Mouse (Mus musculus) embryonic facial prominence, embryonic 15.5 days (tissue): ENCODE data around the gene Sdccag8. TPM values are rescaled to one million over a fixed set of nuclear protein-coding genes. Genes with fewer than 3 reads are reported as not detected.

Experiments
- ATAC-seq: fragments of 200-750 bp; cut with Nextera tagmentation; 2 replicates; pipeline ENCODE4 v1.8.0; 2017; ENCODE audit warnings: low read depth, moderate TSS enrichment; ENCODE audit not compliant: insufficient number of reproducible peaks, low FRiP score, low TSS enrichment
- H3K27ac ChIP-seq: fragments of 300-500 bp; sonication (generic); replicated peaks from 2 replicates; pipeline ENCODE4 v1.5.1; 2015; ENCODE audit warnings: mild to moderate bottlenecking, inconsistent platforms
- H3K27me3 ChIP-seq: fragments of 300-500 bp; sonication (generic); 2 replicates; pipeline ENCODE4 v1.6.1; 2015; ENCODE audit warnings: inconsistent platforms
- H3K36me3 ChIP-seq: fragments of 300-500 bp; sonication (generic); 2 replicates; pipeline ENCODE4 v1.6.1; 2015; ENCODE audit warnings: mild to moderate bottlenecking, inconsistent platforms
- H3K4me1 ChIP-seq: fragments of 300-500 bp; sonication (generic); 2 replicates; pipeline ENCODE4 v1.6.1; 2015; ENCODE audit warnings: inconsistent platforms
- H3K4me2 ChIP-seq: fragments of 300-500 bp; sonication (generic); replicated peaks from 2 replicates; pipeline ENCODE4 v1.6.1; 2015; ENCODE audit warnings: mild to moderate bottlenecking, inconsistent platforms
- H3K4me3 ChIP-seq: fragments of 300-500 bp; sonication (generic); replicated peaks from 2 replicates; pipeline ENCODE4 v1.5.1; 2015; ENCODE audit warnings: mild to moderate bottlenecking, inconsistent platforms
- H3K9ac ChIP-seq: fragments of 300-500 bp; sonication (generic); 2 replicates; pipeline ENCODE4 v1.6.1; 2015; ENCODE audit warnings: inconsistent platforms
- H3K9me3 ChIP-seq: fragments of 300-500 bp; sonication (generic); replicated peaks from 2 replicates; pipeline ENCODE4 v1.6.1; 2016; ENCODE audit warnings: inconsistent platforms
- WGBS: fragments of 180-500 bp; shearing (Covaris S2); methylation state at CpG from one replicate; pipeline ENCODE4 v1.1.7; 2015; 5-methylcytosine and 5-hydroxymethylcytosine counted together
- polyA plus RNA-seq: library from polyadenylated mRNA; unstranded; fragments of >200 nt; fragmentation: Nextera tagmentation; extraction: Ambion mirVana; gene quantifications from 2 replicates; pipeline ENCODE4 v1.2.1, GENCODE M21; 2015

Gene Sdccag8
- polyA plus RNA-seq, 1 experiment from 2014 or later = 21.4 TPM

- no peaks in the 10 kb centered on the region for H3K27me3 ChIP-seq
Measured at GRCm38 (mm10) chr1:177014346-177014745, 199.9 kb downstream of the Sdccag8 start.

GRCm38 (mm10) chr1:177014921-177015439 lies 200.5 kb downstream of the Sdccag8 start:
- Histone ChIP-seq H3K9ac (no peak overlapping the region), H3K36me3 (no peaks in the 10 kb centered on the region; the same call in 1 of the 2 replicates), H3K27ac (peak overlapping the region; percentile 58), H3K4me1 (peaks cover 32% of the 10 kb centered on the region), H3K27me3 (no peaks in the 10 kb centered on the region), H3K4me2 (no peak overlapping the region), H3K9me3 (no peaks in the 10 kb centered on the region), H3K4me3 (no peak overlapping the region)
- peak; percentile 31; the same call in 1 of the 2 replicates for ATAC-seq
- WGBS = 44% methylated on average over 6 of the region's 6 CpGs

More at GRCm38 (mm10) chr1:177014346-177014745, 199.9 kb downstream of the Sdccag8 start:
- H3K9me3 ChIP-seq = no peaks in the 10 kb centered on the region
- H3K27ac ChIP-seq = peak overlapping the region; percentile 18
- no peaks in the 10 kb centered on the region; the same call in 1 of the 2 replicates for H3K36me3 ChIP-seq
- H3K4me1 ChIP-seq = peaks cover 32% of the 10 kb centered on the region
- H3K9ac ChIP-seq = no peak overlapping the region
- ATAC-seq = no peak
- 47% methylated on average over 2 of the region's 2 CpGs for WGBS
- no peak overlapping the region for H3K4me3 ChIP-seq
- no peak overlapping the region for H3K4me2 ChIP-seq

GRCm38 (mm10) chr1:177015917-177016316 lies 201.5 kb downstream of the Sdccag8 start:
- H3K4me3 ChIP-seq = no peak overlapping the region
- H3K4me1 ChIP-seq = peaks cover 22% of the 10 kb centered on the region
- H3K36me3 ChIP-seq = no peaks in the 10 kb centered on the region; the same call in 1 of the 2 replicates
- no peak overlapping the region for H3K4me2 ChIP-seq
- no peaks in the 10 kb centered on the region for H3K9me3 ChIP-seq
- no peak for ATAC-seq
- no peaks in the 10 kb centered on the region for H3K27me3 ChIP-seq
- WGBS = 54% methylated on average over 3 of the region's 3 CpGs
- no peak overlapping the region for H3K9ac ChIP-seq
- no peak overlapping the region for H3K27ac ChIP-seq

GRCm38 (mm10) chr1:177016729-177017128 lies 202.3 kb downstream of the Sdccag8 start:
- no peak for ATAC-seq
- Histone ChIP-seq H3K36me3 (no peaks in the 10 kb centered on the region; the same call in 1 of the 2 replicates), H3K4me3 (no peak overlapping the region), H3K4me2 (no peak overlapping the region), H3K9me3 (no peaks in the 10 kb centered on the region), H3K27ac (no peak overlapping the region), H3K4me1 (peaks cover 18% of the 10 kb centered on the region), H3K9ac (no peak overlapping the region), H3K27me3 (no peaks in the 10 kb centered on the region)
- 75% methylated on average over 2 of the region's 2 CpGs for WGBS

- H3K4me1 ChIP-seq = peaks cover 15% of the 10 kb centered on the region
- H3K27ac ChIP-seq = no peak overlapping the region
- no peak for ATAC-seq
- H3K4me2 ChIP-seq = no peak overlapping the region
- H3K27me3 ChIP-seq = no peaks in the 10 kb centered on the region
- no peak overlapping the region for H3K9ac ChIP-seq
- no peak overlapping the region for H3K4me3 ChIP-seq
- 38% methylated on average over 1 of the region's 1 CpGs for WGBS
- H3K36me3 ChIP-seq = peaks cover 5% of the 10 kb centered on the region; the same call in 1 of the 2 replicates
- no peaks in the 10 kb centered on the region for H3K9me3 ChIP-seq
Measured at GRCm38 (mm10) chr1:177018750-177019149, 204.3 kb downstream of the Sdccag8 start.

- Histone ChIP-seq H3K4me2 (no peak overlapping the region), H3K4me1 (peaks cover 7% of the 10 kb centered on the region), H3K27ac (no peak overlapping the region), H3K4me3 (no peak overlapping the region), H3K27me3 (no peaks in the 10 kb centered on the region), H3K36me3 (peaks cover 5% of the 10 kb centered on the region; the same call in 1 of the 2 replicates), H3K9me3 (no peaks in the 10 kb centered on the region), H3K9ac (no peak overlapping the region)
- 93% methylated on average over 5 of the region's 5 CpGs for WGBS
- no peak for ATAC-seq
Measured at GRCm38 (mm10) chr1:177019668-177020067, 205.2 kb downstream of the Sdccag8 start.

- H3K4me2 ChIP-seq = no peak overlapping the region
- H3K4me1 ChIP-seq = no peaks in the 10 kb centered on the region
- no peaks in the 10 kb centered on the region for H3K9me3 ChIP-seq
- H3K27me3 ChIP-seq = no peaks in the 10 kb centered on the region
- H3K27ac ChIP-seq = no peak overlapping the region
- peaks cover 7% of the 10 kb centered on the region; the same call in 1 of the 2 replicates for H3K36me3 ChIP-seq
- no peak overlapping the region for H3K4me3 ChIP-seq
- no peak for ATAC-seq
- WGBS = 66% methylated on average over 3 of the region's 3 CpGs
- H3K9ac ChIP-seq = no peak overlapping the region
Measured at GRCm38 (mm10) chr1:177022751-177023150, 208.3 kb downstream of the Sdccag8 start.

GRCm38 (mm10) chr1:177027706-177028105 lies 213.2 kb downstream of the Sdccag8 start:
- no peak overlapping the region for H3K9ac ChIP-seq
- 79% methylated on average over 3 of the region's 3 CpGs for WGBS

GRCm38 (mm10) chr1:177029032-177029431 lies 214.6 kb downstream of the Sdccag8 start:
- ATAC-seq = no peak
- Histone ChIP-seq H3K4me3 (no peak overlapping the region), H3K27me3 (no peaks in the 10 kb centered on the region), H3K9me3 (no peaks in the 10 kb centered on the region), H3K27ac (no peak overlapping the region), H3K9ac (no peak overlapping the region), H3K36me3 (0 out of 2 replicates have a peak, but pooled peaks cover 2% of the 10 kb centered on the region), H3K4me1 (no peaks in the 10 kb centered on the region), H3K4me2 (no peak overlapping the region)
- 68% methylated on average over 2 of the region's 2 CpGs for WGBS

More at GRCm38 (mm10) chr1:177027706-177028105, 213.2 kb downstream of the Sdccag8 start:
- Histone ChIP-seq H3K4me1 (no peaks in the 10 kb centered on the region), H3K4me2 (no peak overlapping the region), H3K4me3 (no peak overlapping the region), H3K27me3 (no peaks in the 10 kb centered on the region), H3K36me3 (0 out of 2 replicates have a peak, but pooled peaks cover 2% of the 10 kb centered on the region), H3K27ac (no peak overlapping the region), H3K9me3 (no peaks in the 10 kb centered on the region)
- ATAC-seq = no peak

GRCm38 (mm10) chr1:177030669-177031068 lies 216.2 kb downstream of the Sdccag8 start:
- Histone ChIP-seq H3K36me3 (no peaks in the 10 kb centered on the region), H3K4me2 (no peak overlapping the region), H3K4me3 (no peak overlapping the region), H3K9me3 (no peaks in the 10 kb centered on the region), H3K27me3 (no peaks in the 10 kb centered on the region), H3K9ac (no peak overlapping the region), H3K4me1 (no peaks in the 10 kb centered on the region), H3K27ac (no peak overlapping the region)
- ATAC-seq = no peak
- 47% methylated on average over 3 of the region's 3 CpGs for WGBS

- no peak for ATAC-seq
- no peaks in the 10 kb centered on the region for H3K36me3 ChIP-seq
- H3K9me3 ChIP-seq = no peaks in the 10 kb centered on the region
- no peak overlapping the region for H3K4me2 ChIP-seq
- no peaks in the 10 kb centered on the region for H3K4me1 ChIP-seq
- H3K27me3 ChIP-seq = no peaks in the 10 kb centered on the region
- no peak overlapping the region for H3K9ac ChIP-seq
- H3K27ac ChIP-seq = no peak overlapping the region
- 85% methylated on average over 1 of the region's 1 CpGs for WGBS
- H3K4me3 ChIP-seq = no peak overlapping the region
Measured at GRCm38 (mm10) chr1:177031196-177031595, 216.7 kb downstream of the Sdccag8 start.

GRCm38 (mm10) chr1:177032233-177032632 lies 217.8 kb downstream of the Sdccag8 start:
- no peaks in the 10 kb centered on the region for H3K9me3 ChIP-seq
- H3K4me2 ChIP-seq = no peak overlapping the region
- H3K9ac ChIP-seq = no peak overlapping the region
- no peak for ATAC-seq
- H3K4me3 ChIP-seq = no peak overlapping the region
- H3K36me3 ChIP-seq = no peaks in the 10 kb centered on the region
- H3K4me1 ChIP-seq = no peaks in the 10 kb centered on the region
- H3K27me3 ChIP-seq = no peaks in the 10 kb centered on the region
- no peak overlapping the region for H3K27ac ChIP-seq
- WGBS = 31% methylated on average over 1 of the region's 1 CpGs
